Mouse (Mus musculus) thymus, postnatal 0 days (tissue): Measurements from ENCODE around the gene 1600012H06Rik. TPM values are rescaled to one million over a fixed set of nuclear protein-coding genes. Genes with fewer than 3 reads are reported as not detected.
"Not testable (repeated sequence)": the region's sequence is repeated elsewhere in the genome, so short reads cannot be mapped to it uniquely, and the experiment has no call there.

Experiments
- DNase-seq: peaks from one replicate; pipeline ENCODE4 v3.0.0-alpha.2; 2015; ENCODE audit warnings: low spot score
- polyA plus RNA-seq: library from polyadenylated mRNA; unstranded; fragments of >200 nt; fragmentation: Nextera tagmentation; extraction: Ambion mirVana; gene quantifications from 2 replicates; pipeline ENCODE4 v1.2.1, GENCODE M21; 2015

Gene 1600012H06Rik
- polyA plus RNA-seq, 1 experiment from 2014 or later: 37.5 TPM

DNA sequence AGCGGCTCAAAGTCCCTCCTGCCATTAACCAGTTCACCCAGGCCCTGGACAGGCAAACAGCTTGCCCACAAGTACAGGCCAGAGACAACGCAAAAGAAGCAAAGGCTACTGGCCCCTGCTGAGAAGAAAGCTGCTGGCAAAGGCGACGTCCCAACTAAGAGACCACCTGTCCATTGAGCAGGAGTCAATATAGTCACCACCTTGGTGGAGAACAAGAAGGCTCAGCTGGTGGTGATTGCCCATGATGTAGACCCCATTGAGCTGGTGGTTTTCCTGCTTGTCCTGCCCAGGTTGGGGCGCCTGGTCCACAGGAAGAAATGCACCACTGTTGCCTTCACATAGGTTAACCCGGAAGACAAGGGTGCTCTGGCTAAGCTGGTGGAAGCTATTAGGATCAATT, 803 bp upstream of the 1600012H06Rik start:
- not testable (repeated sequence) for DNase-seq

DNA sequence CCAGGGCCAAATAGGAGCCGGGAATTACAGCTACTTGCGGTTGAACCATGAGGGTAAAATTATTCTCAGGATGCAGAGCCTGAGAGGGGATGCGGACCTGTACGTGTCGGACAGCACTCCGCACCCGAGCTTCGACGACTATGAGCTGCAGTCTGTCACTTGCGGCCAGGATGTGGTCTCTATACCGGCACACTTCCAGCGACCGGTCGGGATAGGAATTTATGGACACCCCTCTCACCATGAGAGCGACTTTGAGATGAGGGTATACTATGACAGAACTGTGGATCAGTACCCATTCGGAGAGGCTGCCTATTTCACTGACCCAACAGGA, 710 bp downstream of the 1600012H06Rik start:
- DNase-seq: peak; percentile 5

DNA sequence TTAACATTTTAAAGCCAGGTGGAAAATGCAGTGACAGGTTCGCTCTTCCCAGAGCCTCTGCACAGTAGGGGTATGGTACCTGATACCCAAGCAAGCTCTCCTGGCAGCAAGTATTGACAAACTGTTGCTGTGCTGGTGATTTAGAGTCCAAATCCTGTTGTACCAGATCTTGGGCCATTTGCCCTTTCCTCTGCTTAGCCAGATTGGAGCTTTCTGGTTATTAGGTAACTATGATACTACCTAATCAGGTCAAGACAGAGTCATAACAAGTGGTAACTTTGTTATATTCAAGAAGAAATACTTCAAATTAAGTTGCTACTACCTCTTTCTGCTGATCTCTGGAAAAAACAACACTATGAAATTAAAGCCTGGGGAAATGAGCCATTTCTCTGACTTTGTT, 1.6 kb downstream of the 1600012H06Rik start:
- no peak for DNase-seq

DNA sequence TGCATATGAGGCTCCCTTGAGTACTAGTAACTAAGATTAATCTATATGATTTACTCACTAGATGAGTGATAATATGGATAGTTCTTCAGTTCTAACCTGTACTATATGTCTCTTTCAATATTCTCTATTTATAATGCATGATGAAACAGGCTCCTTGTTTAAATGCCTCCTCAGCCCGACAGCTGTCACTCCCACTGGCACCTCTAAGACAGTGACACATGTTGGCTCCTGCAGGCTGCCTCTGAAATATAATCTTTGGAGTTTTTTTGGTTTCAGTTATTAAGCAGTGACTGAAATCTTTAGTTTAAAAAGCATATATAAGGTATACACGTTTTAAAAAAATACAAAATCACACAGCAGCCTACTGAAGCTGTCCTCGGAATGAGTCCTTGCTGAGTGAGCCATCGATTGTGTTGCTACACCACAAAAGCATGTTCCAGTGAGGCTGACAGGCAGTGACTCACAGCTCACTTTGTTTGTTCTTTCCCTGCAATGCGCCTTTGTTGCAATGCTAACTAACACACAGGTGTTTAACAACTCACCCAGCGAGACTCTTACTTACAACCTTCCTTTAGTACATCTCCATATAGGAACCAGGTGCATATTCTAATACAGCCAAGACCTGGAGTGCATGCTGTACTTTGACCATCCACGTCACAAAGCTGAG, 6.3 kb downstream of the 1600012H06Rik start:
- DNase-seq: no peak

DNA sequence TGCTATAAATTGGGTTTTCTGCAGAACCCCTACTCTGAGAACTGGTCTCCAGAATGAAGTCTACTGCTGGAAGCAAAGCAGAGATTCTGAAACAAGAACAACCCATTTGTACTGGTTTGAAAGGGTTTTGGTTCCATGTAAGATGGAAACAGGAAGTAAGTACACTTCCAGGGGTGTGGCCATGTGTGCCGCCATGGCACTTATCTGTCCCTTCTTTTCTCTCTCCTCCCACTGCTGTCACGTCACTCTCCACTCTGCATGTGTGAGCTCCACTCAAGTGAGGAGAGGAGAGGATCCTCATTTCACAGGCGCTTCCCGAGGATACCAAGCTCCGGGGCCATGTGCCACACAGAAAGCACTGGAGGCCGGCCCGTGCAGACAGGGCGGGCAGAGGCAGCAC, 10.5 kb downstream of the 1600012H06Rik start:
- no peak for DNase-seq

DNA sequence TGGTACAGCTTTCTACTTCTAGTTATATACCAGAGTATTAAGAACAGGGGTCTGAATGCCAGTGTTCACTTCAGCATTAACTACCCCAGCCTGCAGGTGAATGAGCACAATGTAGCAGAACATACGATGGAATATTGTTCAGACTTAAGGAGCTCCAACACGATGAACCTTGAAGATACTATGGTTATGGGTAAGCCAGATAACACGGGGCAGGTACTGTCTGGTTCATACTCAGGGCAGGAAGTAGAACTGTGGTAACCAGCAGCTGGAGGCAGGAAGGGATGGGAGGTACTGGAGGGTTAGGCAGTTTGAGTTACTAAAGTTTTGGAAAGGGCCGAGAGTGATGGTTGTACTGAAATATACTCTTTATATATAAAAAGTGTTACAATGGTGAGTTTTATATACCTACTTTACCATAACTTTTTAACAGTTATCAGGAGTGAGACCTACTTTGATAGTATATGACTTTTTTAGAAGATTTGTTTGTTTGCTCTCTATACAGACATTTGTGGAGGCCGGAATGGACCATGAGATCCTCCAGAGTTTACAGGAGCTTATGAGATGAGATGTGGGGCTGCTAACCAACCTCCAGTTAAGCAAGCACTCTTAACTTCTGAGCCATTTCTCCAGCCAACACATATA, 15.8 kb downstream of the 1600012H06Rik start:
- DNase-seq: peak; percentile 46

DNA sequence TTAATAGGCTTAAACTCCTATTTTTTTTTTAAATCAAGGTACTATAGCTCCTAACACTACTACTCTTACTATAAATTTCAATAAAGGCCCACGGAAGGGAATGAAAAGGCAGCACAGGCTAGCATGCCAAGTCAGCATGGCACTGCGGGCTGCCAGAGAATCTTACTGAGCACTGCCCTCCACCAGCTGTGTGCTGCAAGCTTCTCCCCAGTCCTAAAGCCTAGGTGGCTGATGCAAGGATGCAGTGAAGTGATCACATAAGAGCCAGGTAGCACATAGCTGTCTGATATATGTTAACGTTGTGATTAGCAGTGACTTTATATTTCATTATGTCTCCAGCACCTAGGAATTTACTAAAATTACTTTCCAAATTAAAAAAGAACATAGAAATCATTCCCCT, 17.0 kb downstream of the 1600012H06Rik start:
- peak; percentile 16 for DNase-seq

DNA sequence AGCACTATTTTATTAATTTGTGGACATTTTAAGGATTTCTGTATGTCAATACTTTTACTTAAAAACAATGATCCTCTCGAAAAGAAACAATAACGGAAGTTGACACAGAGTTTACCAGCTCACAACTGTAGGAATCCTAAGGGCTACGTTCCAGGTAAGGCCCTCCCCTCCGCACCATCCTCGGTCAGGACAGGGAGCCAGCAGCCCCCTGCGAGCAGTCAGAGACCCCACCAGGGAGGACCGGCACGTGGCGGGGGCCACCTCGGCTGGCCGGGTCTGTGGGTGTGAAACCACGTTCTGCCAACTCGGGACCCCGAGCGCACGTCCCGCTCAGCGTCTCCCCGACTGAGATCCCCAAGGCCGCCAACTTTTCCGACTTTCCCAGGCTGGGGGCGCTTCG, 17.5 kb downstream of the 1600012H06Rik start:
- peak; percentile 13 for DNase-seq

DNA sequence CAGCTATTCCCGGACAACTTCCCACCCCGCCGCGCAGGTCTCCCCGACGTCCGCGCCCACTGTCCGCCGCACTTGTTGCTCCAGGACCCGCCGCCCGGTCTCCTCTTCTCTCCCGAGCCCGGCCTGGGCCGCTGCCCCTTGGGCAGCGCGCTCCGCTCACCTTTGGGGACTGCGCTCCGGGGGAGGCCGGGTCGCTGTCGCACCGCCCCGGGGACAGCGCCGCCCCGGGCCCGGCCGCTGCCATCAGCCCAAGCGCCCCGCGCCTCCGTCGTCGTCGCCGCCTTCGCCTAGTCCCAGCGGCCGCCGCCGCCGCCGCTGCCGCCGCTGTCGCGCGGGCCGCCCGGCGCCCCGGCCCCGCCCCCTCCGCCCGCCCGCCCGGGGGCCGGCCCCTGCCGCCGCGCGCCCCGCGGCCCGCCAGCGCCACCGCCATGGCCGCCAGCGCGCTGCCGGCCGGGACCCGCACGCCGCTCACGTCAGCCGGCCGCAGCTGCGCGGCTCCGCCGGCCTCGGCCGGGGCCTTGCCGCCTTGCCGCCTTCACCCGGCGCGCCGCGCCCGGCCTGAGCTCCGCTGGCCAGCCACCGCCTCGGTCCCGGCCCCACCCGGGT, 18.1 kb downstream of the 1600012H06Rik start, which contains the start of gene Phf10:
Gene Phf10 (minus strand): TSS at position 323 of the 606 bp plus-strand sequence.
- peak; percentile 37 for DNase-seq

DNA sequence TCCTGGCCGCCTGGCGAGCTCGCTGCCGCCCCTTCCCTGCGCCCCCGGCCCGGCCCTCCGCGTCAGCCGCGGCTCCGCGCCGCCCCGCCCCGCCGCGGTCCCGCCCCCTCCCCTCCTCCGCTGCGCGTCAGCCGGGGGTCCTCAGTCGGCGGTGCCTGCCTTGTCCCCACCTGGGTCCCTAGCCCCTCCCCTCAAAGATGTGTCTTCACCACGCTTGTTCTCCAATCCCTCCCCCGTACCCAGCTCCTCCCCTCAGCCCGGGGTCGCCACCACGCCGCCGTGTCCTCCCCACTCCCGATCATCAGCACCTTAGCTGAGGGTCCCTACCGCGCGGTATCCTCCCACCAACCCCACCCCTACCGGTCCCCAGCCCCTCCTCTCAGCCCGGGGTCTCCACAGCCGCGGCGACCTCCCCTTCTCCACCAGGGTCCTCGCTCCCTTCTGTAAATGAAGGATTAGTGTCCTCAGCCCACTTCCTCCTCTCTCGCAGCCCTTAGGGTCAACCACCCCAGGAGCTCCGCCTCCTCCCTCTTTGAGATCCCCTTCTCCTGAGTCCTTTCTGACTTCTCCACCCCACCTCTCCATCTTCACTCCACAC, 18.7 kb downstream of the 1600012H06Rik start:
- not testable (repeated sequence) for DNase-seq

DNA sequence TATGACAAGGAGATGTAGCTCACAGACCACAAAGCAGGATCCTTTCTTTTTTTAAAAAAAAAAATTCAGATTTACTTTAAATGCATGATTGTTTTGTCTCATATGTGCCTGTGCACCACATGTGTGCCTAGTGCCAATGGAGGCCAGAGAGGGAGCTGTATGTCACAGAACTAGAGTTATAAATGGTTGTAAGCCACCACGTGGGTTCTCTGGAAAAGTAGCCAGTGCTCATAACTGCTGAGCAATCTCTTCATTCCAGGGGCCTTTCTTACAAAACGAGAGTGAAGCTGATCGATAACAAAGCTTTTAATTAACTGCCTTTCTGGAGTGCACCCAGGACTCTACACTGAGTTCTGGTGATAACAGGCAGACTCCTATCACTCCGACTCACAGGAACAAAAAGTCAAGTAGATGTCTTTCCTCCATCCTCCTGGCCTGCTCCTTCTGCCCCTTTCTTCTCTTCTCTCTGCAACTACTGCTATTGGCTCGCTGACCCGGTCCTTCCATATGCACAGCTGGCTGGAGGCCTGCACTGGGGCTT, 25.5 kb downstream of the 1600012H06Rik start:
- not testable (repeated sequence) for DNase-seq

DNA sequence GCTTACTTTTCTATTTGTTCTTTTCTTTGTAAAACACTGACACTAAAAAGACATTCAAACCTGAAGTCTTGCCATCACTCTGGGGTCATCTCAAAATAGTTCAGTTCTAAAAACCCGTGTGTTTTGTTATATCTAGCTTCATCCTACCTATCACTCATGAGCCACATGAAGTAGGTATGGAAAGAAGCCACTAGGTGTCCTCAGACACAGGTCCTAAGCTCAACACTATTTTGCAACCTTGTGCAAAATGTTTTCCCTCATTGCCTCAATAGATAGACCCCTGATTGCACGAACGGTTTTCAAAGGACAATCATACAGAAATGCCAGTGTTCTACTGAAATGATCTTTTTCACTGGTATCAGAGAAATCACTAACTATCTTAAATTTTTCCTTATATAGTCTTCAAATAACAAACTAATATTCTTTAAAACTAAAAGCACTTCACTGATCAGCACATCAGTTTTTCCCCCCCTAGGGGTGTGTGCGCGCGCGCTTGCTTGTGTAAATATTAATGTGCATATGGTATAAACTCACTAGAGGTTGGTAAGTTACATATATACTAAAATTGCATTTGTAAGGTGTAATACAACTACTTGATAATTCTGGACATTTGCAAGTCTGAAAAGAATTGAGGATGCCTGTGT, 34.9 kb downstream of the 1600012H06Rik start:
- not testable (repeated sequence) for DNase-seq

DNA sequence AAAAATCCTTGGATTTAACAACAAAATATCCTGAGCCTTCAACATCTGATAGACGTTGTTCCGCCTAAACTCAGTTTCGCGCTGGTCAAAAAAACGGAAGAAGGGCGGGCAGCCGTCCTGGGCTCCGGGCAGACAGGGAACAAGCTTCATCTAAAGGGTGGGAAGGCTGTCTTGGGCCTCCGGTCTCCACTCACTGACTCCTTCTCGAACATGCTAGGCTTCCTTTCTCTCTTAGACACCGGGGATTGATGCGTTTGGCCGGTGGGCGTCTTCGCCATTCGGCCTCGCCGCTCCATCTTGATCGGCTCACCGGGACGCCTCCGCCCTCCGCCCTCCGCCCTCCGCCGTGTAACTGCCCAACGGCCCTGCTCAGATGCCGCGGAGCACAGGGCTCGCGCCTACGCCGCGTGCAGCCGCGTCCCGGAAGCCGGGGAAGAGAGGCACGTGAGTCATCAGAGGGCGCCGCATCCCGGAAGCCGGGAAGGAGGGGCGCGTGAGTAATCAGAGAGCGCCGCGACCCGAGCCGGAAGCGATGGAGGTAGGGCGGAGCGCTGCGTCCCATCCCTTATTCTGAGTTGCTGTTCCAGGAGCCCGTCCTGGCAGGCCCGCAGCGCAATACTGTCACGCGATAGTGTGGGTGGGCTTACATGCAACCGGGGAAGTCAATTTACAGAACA, 35.5 kb downstream of the 1600012H06Rik start, which contains the start of the genes 9030025P20Rik and Gm3417:
Gene 9030025P20Rik (plus strand): TSS at position 107 of the 677 bp plus-strand sequence.
Gene Gm3417 (minus strand): TSS at position 429 of the 677 bp plus-strand sequence.
- DNase-seq: not testable (repeated sequence)

DNA sequence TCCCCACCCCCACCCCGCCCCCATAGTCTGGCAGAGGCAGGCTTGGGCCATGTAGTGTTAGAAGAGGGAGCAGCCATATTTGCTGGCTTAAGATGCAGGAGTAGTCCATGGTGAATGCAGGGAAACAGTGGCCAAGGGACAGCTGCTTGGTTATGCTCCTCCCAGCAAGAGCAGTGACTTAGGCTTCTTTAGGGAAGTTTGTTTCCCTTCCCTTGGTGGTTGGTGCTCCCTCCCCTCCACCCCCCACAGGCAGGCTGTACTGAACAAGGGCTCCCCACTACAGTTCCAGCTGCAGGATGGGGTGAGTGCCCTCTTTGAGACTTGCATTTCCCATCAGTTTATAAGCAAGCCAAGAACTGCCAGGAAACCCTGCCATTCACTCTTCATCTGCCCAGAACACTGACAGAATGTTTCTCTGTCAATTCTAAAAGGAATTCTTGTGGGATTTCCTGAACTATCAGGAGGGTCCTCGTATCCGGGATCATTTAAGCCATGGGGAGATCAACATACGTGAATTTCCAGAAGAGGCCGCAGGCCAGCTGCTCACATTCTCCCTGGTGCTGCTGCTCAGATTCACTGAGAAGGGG, 47.2 kb downstream of the 1600012H06Rik start:
- not testable (repeated sequence) for DNase-seq

DNA sequence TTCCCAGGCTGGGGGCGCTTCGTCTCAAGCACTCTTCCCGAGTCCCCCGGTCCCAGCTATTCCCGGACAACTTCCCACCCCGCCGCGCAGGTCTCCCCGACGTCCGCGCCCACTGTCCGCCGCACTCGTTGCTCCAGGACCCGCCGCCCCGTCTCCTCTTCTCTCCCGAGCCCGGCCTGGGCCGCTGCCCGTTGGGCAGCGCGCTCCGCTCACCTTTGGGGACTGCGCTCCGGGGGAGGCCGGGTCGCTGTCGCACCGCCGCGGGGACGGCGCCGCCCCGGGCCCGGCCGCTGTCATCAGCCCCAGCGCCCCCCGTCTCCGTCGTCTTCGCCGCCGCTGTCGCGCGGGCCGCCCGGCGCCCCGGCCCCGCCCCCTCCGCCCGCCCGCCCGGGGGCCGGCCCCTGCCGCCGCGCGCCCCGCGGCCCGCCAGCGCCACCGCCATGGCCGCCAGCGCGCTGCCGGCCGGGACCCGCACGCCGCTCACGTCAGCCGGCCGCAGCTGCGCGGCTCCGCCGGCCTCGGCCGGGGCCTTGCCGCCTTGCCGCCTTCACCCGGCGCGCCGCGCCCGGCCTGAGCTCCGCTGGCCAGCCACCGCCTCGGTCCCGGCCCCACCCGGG, 49.6 kb downstream of the 1600012H06Rik start:
- DNase-seq: not testable (repeated sequence)

DNA sequence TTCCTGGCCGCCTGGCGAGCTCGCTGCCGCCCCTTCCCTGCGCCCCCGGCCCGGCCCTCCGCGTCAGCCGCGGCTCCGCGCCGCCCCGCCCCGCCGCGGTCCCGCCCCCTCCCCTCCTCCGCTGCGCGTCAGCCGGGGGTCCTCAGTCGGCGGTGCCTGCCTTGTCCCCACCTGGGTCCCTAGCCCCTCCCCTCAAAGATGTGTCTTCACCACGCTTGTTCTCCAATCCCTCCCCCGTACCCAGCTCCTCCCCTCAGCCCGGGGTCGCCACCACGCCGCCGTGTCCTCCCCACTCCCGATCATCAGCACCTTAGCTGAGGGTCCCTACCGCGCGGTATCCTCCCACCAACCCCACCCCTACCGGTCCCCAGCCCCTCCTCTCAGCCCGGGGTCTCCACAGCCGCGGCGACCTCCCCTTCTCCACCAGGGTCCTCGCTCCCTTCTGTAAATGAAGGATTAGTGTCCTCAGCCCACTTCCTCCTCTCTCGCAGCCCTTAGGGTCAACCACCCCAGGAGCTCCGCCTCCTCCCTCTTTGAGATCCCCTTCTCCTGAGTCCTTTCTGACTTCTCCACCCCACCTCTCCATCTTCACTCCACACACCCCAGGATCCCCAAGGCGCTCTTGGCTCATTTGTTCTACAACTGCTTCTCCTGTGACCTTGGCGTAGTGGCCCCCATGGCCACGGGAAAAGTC, 50.3 kb downstream of the 1600012H06Rik start:
- DNase-seq: not testable (repeated sequence)

DNA sequence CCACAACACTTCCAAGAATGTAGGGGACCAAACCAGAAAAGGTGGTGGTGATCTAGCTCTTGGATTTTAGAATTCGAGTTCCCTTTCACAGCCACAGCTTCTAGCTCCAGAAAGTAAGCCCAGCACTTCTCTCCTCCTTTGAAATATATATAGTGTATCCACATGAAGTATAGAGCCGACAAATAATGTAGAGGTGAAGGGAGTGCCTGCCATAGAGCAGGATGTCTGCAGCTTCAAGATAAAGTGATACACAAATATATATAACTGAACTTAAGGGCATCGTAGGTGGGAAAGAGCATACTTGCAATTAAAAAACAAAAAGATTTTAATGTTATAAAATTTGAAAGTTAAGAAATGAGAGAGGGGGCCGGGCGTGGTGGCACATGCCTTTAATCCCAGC, 51.2 kb downstream of the 1600012H06Rik start:
- DNase-seq: not testable (repeated sequence)

DNA sequence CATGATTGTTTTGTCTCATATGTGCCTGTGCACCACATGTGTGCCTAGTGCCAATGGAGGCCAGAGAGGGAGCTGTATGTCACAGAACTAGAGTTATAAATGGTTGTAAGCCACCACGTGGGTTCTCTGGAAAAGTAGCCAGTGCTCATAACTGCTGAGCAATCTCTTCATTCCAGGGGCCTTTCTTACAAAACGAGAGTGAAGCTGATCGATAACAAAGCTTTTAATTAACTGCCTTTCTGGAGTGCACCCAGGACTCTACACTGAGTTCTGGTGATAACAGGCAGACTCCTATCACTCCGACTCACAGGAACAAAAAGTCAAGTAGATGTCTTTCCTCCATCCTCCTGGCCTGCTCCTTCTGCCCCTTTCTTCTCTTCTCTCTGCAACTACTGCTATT, 57.1 kb downstream of the 1600012H06Rik start:
- not testable (repeated sequence) for DNase-seq

DNA sequence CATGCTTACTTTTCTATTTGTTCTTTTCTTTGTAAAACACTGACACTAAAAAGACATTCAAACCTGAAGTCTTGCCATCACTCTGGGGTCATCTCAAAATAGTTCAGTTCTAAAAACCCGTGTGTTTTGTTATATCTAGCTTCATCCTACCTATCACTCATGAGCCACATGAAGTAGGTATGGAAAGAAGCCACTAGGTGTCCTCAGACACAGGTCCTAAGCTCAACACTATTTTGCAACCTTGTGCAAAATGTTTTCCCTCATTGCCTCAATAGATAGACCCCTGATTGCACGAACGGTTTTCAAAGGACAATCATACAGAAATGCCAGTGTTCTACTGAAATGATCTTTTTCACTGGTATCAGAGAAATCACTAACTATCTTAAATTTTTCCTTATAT, 66.1 kb downstream of the 1600012H06Rik start:
- not testable (repeated sequence) for DNase-seq
